Mouse (Mus musculus) spleen, embryonic (tissue): ENCODE results near the gene Olfr488.
"Not testable (repeated sequence)": the region's sequence is repeated elsewhere in the genome, so short reads cannot be mapped to it uniquely, and the experiment has no call there.

Experiments used
- CTCF ChIA-PET: fragments of 350-600 bp; sonication (Branson Sonifier 250); formaldehyde crosslinking; loops from one replicate; lab custom pipeline; 2022; lab: Charles Lee

Olfr488 gene

DNA sequence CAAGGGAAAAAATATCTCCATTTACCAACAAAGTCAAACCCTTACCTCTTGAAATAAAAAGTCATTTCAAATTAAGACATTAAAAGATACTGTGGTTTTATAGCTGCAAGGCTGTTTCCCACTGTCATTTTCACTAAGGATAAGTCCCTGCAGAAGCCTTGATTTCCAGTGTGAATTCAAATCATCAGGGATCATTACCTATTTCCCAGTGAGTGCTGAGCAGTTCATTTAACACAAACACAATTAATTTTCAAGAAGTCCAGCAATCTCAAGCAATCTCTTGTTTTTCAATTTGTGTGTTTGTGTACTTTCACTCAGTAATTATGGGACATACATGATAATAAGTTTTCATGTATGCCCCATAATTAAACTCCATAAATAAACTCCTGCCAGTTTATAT lies at the start of gene Olfr488:
TSS of gene Olfr488 (minus strand) at position 101 of the 400 bp plus-strand sequence.
- CTCF ChIA-PET: no interaction called here

DNA sequence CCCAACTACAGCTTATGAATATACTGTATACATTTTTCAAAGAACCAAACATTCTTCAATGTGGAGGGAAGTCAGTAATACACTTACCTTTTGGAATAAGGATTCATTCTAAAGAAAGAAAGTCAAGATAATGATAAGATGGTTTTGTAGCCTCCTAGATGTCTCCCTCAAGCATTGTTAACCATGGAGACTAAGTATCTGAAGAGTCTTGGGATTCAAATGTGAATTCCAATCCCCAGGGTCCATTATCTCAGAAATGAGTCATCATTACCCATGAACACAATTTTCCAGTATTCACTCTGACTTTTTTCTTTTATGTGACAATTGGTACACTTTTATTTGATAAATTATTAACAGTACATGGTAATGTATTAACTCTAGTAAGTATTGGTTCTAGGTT lies 30.7 kb upstream of the Olfr488 start, which contains the start of gene Olfr490:
TSS of gene Olfr490 (minus strand) at position 101 of the 400 bp plus-strand sequence.
- CTCF ChIA-PET: no interaction called here

DNA sequence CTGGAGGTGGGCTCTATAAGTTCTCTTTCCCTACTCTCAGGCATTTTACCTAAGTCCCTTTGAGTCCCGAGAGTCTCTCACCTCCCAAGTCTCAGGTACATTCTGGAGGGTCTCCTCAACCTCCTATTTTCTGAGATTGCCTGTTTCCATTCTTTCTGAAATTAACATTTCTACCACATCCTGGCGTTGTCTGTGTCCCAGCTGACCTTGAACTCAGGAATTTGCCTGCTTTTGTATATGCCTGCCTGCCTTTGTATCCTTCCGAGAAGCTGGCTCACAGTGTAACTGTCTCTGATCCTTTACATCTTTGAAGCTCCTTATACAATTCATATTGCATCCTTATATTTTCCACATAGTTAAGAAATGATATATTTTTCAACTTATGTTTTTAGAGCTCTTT lies 24.6 kb downstream of the Olfr488 start:
- CTCF ChIA-PET: no interaction called here

DNA sequence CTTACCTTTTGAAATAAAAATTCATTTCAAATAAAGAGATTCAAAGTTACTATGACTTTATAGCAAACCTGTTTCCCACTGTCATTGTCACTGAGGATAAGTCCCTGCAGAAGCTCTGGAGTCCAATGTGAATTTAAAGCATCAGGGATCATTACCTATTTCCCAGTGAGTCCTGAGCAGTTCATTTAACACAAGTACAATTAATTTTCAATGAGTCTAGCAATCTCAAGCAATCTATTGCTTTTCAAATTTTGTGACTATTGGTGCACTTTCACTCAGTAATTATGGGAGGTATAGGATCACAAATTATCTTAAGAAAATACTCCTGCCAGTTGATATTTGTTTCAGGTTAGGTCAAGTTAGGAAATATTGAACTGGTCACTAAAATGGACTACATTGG lies 43.6 kb downstream of the Olfr488 start, which contains the start of gene Olfr487:
TSS of gene Olfr487 (minus strand) at position 101 of the 400 bp plus-strand sequence.
- CTCF ChIA-PET: not testable (repeated sequence)
